Mouse (Mus musculus) ovary, adult 2 months (tissue): ENCODE results near the gene Grb7. TPM values are rescaled to one million over a fixed set of nuclear protein-coding genes. Genes with fewer than 3 reads are reported as not detected.

ENCODE experiments used
- polyA plus RNA-seq: library from polyadenylated mRNA; depleted of rRNA; stranded (reverse); fragments of >200 nt; gene quantifications from 2 replicates; pipeline ENCODE4 v1.2.3, GENCODE M21; 2012; rRNA removed

Grb7 gene
- polyA plus RNA-seq = 17.5 TPM in 2 replicates

GRCm38 (mm10) chr11:98446213-98446561, at the start of gene Grb7:
Grb7 (plus strand) TSS chr11:98446394.

GRCm38 (mm10) chr11:98400161-98400726, 46.0 kb upstream of the Grb7 start, which contains the start of gene Pgap3:
Pgap3 (minus strand) TSS chr11:98400490.

GRCm38 (mm10) chr11:98412273-98412796, 33.9 kb upstream of the Grb7 start, which contains the start of gene Erbb2:
Erbb2 (plus strand) TSS chr11:98412470.

GRCm38 (mm10) chr11:98438331-98439158, 7.6 kb upstream of the Grb7 start, which contains the start of gene Mien1:
Mien1 (minus strand) TSS chr11:98438991.

Other genes starting within 250 kb of the Grb7 start
- 10.5 and 13.7 TPM in 2 replicates for gene Cdk12, start 243.3 kb upstream of the Grb7 start, polyA plus RNA-seq
- gene Neurod2, start 116.7 kb upstream of the Grb7 start, polyA plus RNA-seq = not detected in 2 replicates
- gene Ppp1r1b, start 98.0 kb upstream of the Grb7 start, polyA plus RNA-seq = 21.9 and 22.6 TPM in 2 replicates
- 121 and 122 TPM in 2 replicates for gene Stard3, start 88.0 kb upstream of the Grb7 start, polyA plus RNA-seq
- 1.5 and 1.6 TPM in 2 replicates for gene Tcap, start 62.6 kb upstream of the Grb7 start, polyA plus RNA-seq
- 0.20 TPM in 1 of 2 replicates, not detected in the other for gene Pnmt, start 59.9 kb upstream of the Grb7 start, polyA plus RNA-seq
- gene Pgap3, start 45.9 kb upstream of the Grb7 start, polyA plus RNA-seq = 43.4 and 44.6 TPM in 2 replicates
- gene Erbb2, start 33.9 kb upstream of the Grb7 start, polyA plus RNA-seq = 39.7 and 45.2 TPM in 2 replicates
- 33.6 and 37.7 TPM in 2 replicates for gene Mien1, start 7.4 kb upstream of the Grb7 start, polyA plus RNA-seq
- 1.5 TPM in 2 replicates for gene Ikzf3, start 99.6 kb downstream of the Grb7 start, polyA plus RNA-seq
- 0.14 TPM in 1 of 2 replicates, not detected in the other for gene Zpbp2, start 104.7 kb downstream of the Grb7 start, polyA plus RNA-seq
- gene Ormdl3, start 141.0 kb downstream of the Grb7 start, polyA plus RNA-seq = 116 and 131 TPM in 2 replicates
- gene Lrrc3c, start 151.9 kb downstream of the Grb7 start, polyA plus RNA-seq = not detected in 2 replicates
- not detected in 2 replicates for gene Gm12355, start 179.3 kb downstream of the Grb7 start, polyA plus RNA-seq
- not detected in 2 replicates for gene Gsdma3, start 180.0 kb downstream of the Grb7 start, polyA plus RNA-seq
- gene Gsdma2, start 200.4 kb downstream of the Grb7 start, polyA plus RNA-seq = not detected in 2 replicates
- gene Gsdma, start 218.0 kb downstream of the Grb7 start, polyA plus RNA-seq = not detected in 2 replicates
- 256 and 270 TPM in 2 replicates for gene Psmd3, start 236.2 kb downstream of the Grb7 start, polyA plus RNA-seq